Mouse (Mus musculus): Measurements from ENCODE around the gene Ctps. TPM values are rescaled to one million over a fixed set of nuclear protein-coding genes. Genes with fewer than 3 reads are reported as not detected.

Gene Ctps
- polyA plus RNA-seq, 1 experiment from 2014 or later = 20.3 TPM

DNA sequence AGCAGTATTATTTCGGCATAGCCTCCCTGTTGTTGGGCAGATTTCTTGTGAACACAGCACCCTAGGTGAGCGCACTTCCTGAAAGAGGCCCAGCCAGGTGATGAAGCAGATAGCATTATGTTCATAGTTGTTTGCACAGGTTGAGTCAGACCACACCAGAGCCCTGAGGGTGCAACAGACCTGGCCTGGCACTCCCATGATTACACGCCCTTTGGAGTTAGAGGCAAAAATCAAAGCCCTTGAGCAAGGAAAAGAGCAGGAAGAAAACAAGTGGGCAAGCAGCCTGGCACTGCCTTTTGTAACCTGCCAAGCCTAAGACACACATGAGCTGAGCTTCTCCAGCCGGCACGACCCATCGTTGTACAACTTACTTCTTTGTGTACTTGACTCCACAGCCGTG lies 53.6 kb downstream of the Ctps start:
- Histone ChIP-seq H3K9me3 (replicated peaks; ENCODE audit: control insufficient read depth, low read length) (no peaks in the 10 kb centered on the region), H3K4me3 (ENCODE audit: low read depth, low read length) (no peak overlapping the region), H3K4me2 (ENCODE audit: low read depth, low read length) (no peak overlapping the region), H3K36me3 (ENCODE audit: control insufficient read depth, insufficient read depth) (no peaks in the 10 kb centered on the region; the same call in 1 of the 2 replicates), H3K4me1 (ENCODE audit: control insufficient read depth, low read depth, low read length) (no peaks in the 10 kb centered on the region), H3K27ac (ENCODE audit: low read length) (no peak overlapping the region), H3K27me3 (ENCODE audit: control insufficient read depth, insufficient read depth, low read depth, low read length) (no peaks in the 10 kb centered on the region), H3K9ac (ENCODE audit: low read depth, low read length) (no peak overlapping the region)
- 73% methylated on average over 7 of the region's 7 CpGs for WGBS (ENCODE audit: insufficient replicate concordance)
- ATAC-seq (ENCODE audit: low read depth) = no peak

DNA sequence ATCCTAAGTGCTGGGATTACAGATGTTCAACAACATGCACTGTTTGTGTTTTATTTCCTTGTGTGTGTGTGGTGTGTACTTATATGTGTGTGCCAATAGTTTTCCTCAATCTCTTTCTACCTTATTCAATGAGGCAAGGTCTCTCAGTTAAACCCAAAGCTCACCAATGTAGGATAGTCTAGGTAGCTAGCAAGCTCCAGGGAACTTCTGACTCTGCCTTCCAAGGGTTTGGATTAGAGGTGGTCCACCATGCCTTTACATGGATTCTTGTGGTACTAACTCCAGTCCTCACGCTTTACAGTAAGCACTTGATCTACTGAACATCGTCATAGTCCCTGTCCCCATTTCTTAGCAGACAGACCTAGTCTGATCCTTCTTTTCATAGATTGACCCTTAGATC lies 55.7 kb downstream of the Ctps start:
- no peak overlapping the region for H3K9ac ChIP-seq (ENCODE audit: low read depth, low read length)
- ATAC-seq (ENCODE audit: low read depth) = no peak
- H3K4me2 ChIP-seq (ENCODE audit: low read depth, low read length) = no peak overlapping the region

DNA sequence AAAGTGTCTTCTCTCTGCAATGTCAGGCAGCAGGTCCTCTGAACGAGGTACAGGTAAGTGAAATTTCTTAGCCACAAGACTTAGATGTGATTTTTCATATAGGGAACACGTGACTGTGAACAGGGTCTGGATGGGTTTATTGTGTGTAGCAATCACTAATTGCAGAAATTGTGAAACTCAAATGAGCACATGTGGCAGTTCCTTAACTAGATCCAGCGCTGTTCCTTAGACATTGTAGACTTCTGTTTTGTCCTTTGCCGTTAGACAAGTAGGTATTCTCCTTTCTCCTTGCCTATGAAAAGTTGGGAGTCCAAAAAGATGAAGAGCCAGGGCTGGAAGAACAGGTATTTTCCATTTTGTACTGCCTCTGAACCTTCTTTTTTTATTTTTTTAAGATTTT lies 58.9 kb downstream of the Ctps start:
- WGBS (ENCODE audit: insufficient replicate concordance) = 79% methylated on average over 4 of the region's 4 CpGs
- Histone ChIP-seq H3K4me1 (ENCODE audit: control insufficient read depth, low read depth, low read length) (no peaks in the 10 kb centered on the region), H3K4me3 (ENCODE audit: low read depth, low read length) (no peak overlapping the region), H3K4me2 (ENCODE audit: low read depth, low read length) (no peak overlapping the region), H3K9me3 (replicated peaks; ENCODE audit: control insufficient read depth, low read length) (no peaks in the 10 kb centered on the region), H3K27me3 (ENCODE audit: control insufficient read depth, insufficient read depth, low read depth, low read length) (no peaks in the 10 kb centered on the region), H3K27ac (ENCODE audit: low read length) (no peak overlapping the region), H3K36me3 (ENCODE audit: control insufficient read depth, insufficient read depth) (peaks cover 11% of the 10 kb centered on the region), H3K9ac (ENCODE audit: low read depth, low read length) (no peak overlapping the region)
- no peak for ATAC-seq (ENCODE audit: low read depth)

More for the DNA sequence above, 55.7 kb downstream of the Ctps start:
- WGBS (ENCODE audit: insufficient replicate concordance) = 85% methylated on average over 2 of the region's 2 CpGs
- Histone ChIP-seq H3K4me3 (ENCODE audit: low read depth, low read length) (no peak overlapping the region), H3K27ac (ENCODE audit: low read length) (no peak overlapping the region), H3K9me3 (replicated peaks; ENCODE audit: control insufficient read depth, low read length) (no peaks in the 10 kb centered on the region), H3K27me3 (ENCODE audit: control insufficient read depth, insufficient read depth, low read depth, low read length) (no peaks in the 10 kb centered on the region), H3K36me3 (ENCODE audit: control insufficient read depth, insufficient read depth) (peaks cover 2% of the 10 kb centered on the region; the same call in 1 of the 2 replicates), H3K4me1 (ENCODE audit: control insufficient read depth, low read depth, low read length) (no peaks in the 10 kb centered on the region)

DNA sequence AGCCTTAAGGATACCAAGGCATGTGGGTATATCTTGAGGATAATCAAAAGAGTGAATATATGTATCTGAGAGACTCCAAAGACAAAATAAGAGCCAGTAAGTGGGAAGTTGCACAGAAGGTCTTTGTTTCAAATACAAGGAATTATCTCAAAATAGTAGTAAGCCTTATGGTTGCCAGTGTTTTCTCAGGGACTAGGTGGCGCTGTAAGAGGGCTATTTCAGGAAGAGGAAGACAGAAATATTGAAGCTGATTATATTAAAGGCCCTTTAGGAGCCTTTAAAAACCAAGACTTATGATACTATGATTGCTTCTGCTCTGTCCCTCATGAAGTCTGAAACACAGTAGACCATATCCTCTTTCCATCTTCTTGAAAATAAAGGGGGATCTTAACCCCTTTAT lies 63.1 kb downstream of the Ctps start:
- H3K4me2 ChIP-seq (ENCODE audit: low read depth, low read length) = no peak overlapping the region
- WGBS (ENCODE audit: insufficient replicate concordance) = 83% methylated on average over 1 of the region's 1 CpGs
- H3K4me3 ChIP-seq (ENCODE audit: low read depth, low read length) = no peak overlapping the region
- no peak for ATAC-seq (ENCODE audit: low read depth)
- H3K27ac ChIP-seq (ENCODE audit: low read length) = no peak overlapping the region
- H3K27me3 ChIP-seq (ENCODE audit: control insufficient read depth, insufficient read depth, low read depth, low read length) = no peaks in the 10 kb centered on the region
- no peaks in the 10 kb centered on the region for H3K9me3 ChIP-seq (replicated peaks; ENCODE audit: control insufficient read depth, low read length)
- no peaks in the 10 kb centered on the region for H3K4me1 ChIP-seq (ENCODE audit: control insufficient read depth, low read depth, low read length)
- peaks cover 11% of the 10 kb centered on the region for H3K36me3 ChIP-seq (ENCODE audit: control insufficient read depth, insufficient read depth)
- no peak overlapping the region for H3K9ac ChIP-seq (ENCODE audit: low read depth, low read length)

Other genes starting within 250 kb of the Ctps start
- gene Scmh1, start 165.0 kb downstream of the Ctps start, polyA plus RNA-seq (2015; fragmentation: Nextera tagmentation; extraction: Ambion mirVana) = 9.6 and 10.1 TPM in 2 replicates
- not detected in 2 replicates for gene Slfnl1, start 38.0 kb downstream of the Ctps start, polyA plus RNA-seq (2015; fragmentation: Nextera tagmentation; extraction: Ambion mirVana)
- 0.32 TPM in 1 of 2 replicates, not detected in the other for gene Gm8439, start 18.5 kb upstream of the Ctps start, polyA plus RNA-seq (2015; fragmentation: Nextera tagmentation; extraction: Ambion mirVana)
- gene Cited4, start 96.3 kb upstream of the Ctps start, polyA plus RNA-seq (2015; fragmentation: Nextera tagmentation; extraction: Ambion mirVana) = 44.1 and 44.3 TPM in 2 replicates
- gene Kcnq4, start 178.3 kb upstream of the Ctps start, polyA plus RNA-seq (2015; fragmentation: Nextera tagmentation; extraction: Ambion mirVana) = 0.05 and 0.14 TPM in 2 replicates

Data from liver, embryonic 16.5 days (tissue).